Mouse (Mus musculus) erythroblast, adult 5-6 weeks (primary cell): ENCODE measurements around the gene Taf5l. TPM values are rescaled to one million over a fixed set of nuclear protein-coding genes. Genes with fewer than 3 reads are reported as not detected.
"Not testable (repeated sequence)": the region's sequence is repeated elsewhere in the genome, so short reads cannot be mapped to it uniquely, and the experiment has no call there.

Experiments
- ATAC-seq: replicated peaks from 2 replicates; pipeline ENCODE4 v1.8.0; 2016; ENCODE audit warnings: moderate number of reproducible peaks, mild to moderate bottlenecking, moderate TSS enrichment, inconsistent platforms; ENCODE audit not compliant: poor library complexity, low FRiP score, severe bottlenecking
- total RNA-seq, 2 experiments: library from RNA; stranded (forward) in 1 of 2; stranded (reverse) in 1 of 2; fragments of 150-400 nt in 1 of 2; fragments of 200-764, 138-1000 nt in 1 of 2; gene quantifications; 2 replicates each; pipeline versions ENCODE4 v1.2.3 to v1.2.4; 2015 to 2017; ENCODE audit warnings: low replicate concordance in 2 of 2

Taf5l gene
- total RNA-seq (2015; ENCODE audit: low replicate concordance) (17.6 and 18.6 TPM in 2 replicates), total RNA-seq (2017; ENCODE audit: low replicate concordance) (16.5 and 24.8 TPM in 2 replicates)

GRCm38 (mm10) chr8:124021237-124022227 lies at the start of gene Taf5l, which contains the start of gene Urb2:
TSS of gene Taf5l (minus strand) at chr8:124021397.
TSS of gene Urb2 (plus strand) at chr8:124021508.
- ATAC-seq, result peak; percentile 81

- no peak for ATAC-seq
Observed at GRCm38 (mm10) chr8:124070363-124071324, 49.4 kb upstream of the Taf5l start.

- ATAC-seq, result no peak
Observed at GRCm38 (mm10) chr8:124067059-124067750, 46.0 kb upstream of the Taf5l start.

- no peak; the same call in 1 of the 2 replicates for ATAC-seq
Observed at GRCm38 (mm10) chr8:124066325-124067058, 45.3 kb upstream of the Taf5l start.

- no peak for ATAC-seq
Observed at GRCm38 (mm10) chr8:124056832-124057655, 35.8 kb upstream of the Taf5l start.

GRCm38 (mm10) chr8:124052568-124052967 lies 31.4 kb upstream of the Taf5l start:
- ATAC-seq, result no peak

- ATAC-seq, result peak; percentile 79
Observed at GRCm38 (mm10) chr8:124052110-124052509, 30.9 kb upstream of the Taf5l start.

GRCm38 (mm10) chr8:124045856-124046255 lies 24.7 kb upstream of the Taf5l start:
- ATAC-seq, result peak; percentile 81

GRCm38 (mm10) chr8:124044931-124045330 lies 23.7 kb upstream of the Taf5l start:
- ATAC-seq, result no peak

- ATAC-seq, result no peak
Observed at GRCm38 (mm10) chr8:124044421-124044820, 23.2 kb upstream of the Taf5l start.

- ATAC-seq, result no peak
Observed at GRCm38 (mm10) chr8:124042201-124042600, 21.0 kb upstream of the Taf5l start.

GRCm38 (mm10) chr8:124039351-124039750 lies 18.2 kb upstream of the Taf5l start:
- ATAC-seq, result no peak

- ATAC-seq, result no peak
Observed at GRCm38 (mm10) chr8:124038121-124038520, 16.9 kb upstream of the Taf5l start.

GRCm38 (mm10) chr8:124033400-124033799 lies 12.2 kb upstream of the Taf5l start:
- no peak for ATAC-seq

- ATAC-seq, result no peak
Observed at GRCm38 (mm10) chr8:124027831-124028230, 6.6 kb upstream of the Taf5l start.

GRCm38 (mm10) chr8:124026265-124026664 lies 5.1 kb upstream of the Taf5l start:
- not testable (repeated sequence) for ATAC-seq

- peak; percentile 48 for ATAC-seq
Observed at GRCm38 (mm10) chr8:124020439-124021236, 559 bp downstream of the Taf5l start.
